Mouse (Mus musculus): ENCODE measurements around the gene Pitpnm3. TPM values are rescaled to one million over a fixed set of nuclear protein-coding genes. Genes with fewer than 3 reads are reported as not detected.

Pitpnm3 gene
- total RNA-seq, 2 experiments from 2014 or later, result 74.9 to 83.2 TPM

DNA sequence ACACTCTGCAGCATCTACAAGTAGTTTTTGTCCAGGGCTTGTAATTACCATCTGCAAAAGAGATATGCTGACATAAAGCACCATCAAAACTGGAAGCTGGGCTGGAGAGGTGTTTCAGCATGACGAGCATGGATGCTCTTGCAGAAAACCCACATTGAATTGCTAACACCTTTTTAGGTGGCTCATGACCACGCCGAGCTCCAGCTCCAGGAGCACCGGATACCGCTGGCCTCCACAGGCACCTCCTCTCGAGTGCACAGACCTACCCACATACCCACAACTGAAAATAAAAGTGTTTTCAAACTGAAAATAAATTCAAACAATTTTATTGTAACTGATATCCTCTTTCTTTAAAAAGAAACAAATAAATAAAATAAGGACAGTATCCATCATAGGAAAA is 135.4 kb downstream of the Pitpnm3 start:
- intact Hi-C loops (cut with DNase I), result no loop called here
- DNase-seq (ENCODE audit: low spot score in 2 of 2), result no peak

Other genes starting within 250 kb of the Pitpnm3 start
- gene Aipl1, start 98.3 kb downstream of the Pitpnm3 start, total RNA-seq (2021), result not detected
- 1 to 10 TPM in 1 of 2 experiments, under 1 TPM in 1; 0.43 to 1.1 TPM for gene Pimreg, start 93.7 kb downstream of the Pitpnm3 start, total RNA-seq (2021)
- gene Gm43951, start 71.1 kb upstream of the Pitpnm3 start, total RNA-seq (2021), result 10 to 100 TPM in 1 of 2 experiments, 1 to 10 TPM in 1; 9.1 to 15.4 TPM
- 10 to 100 TPM; 26.1 to 39.9 TPM for gene 4933427D14Rik, start 71.7 kb upstream of the Pitpnm3 start, total RNA-seq (2021)
- gene Txndc17, start 71.8 kb upstream of the Pitpnm3 start, total RNA-seq (2021), result 10 to 100 TPM; 31.0 to 31.3 TPM
- gene Med31, start 79.8 kb upstream of the Pitpnm3 start, total RNA-seq (2021), result 10 to 100 TPM; 15.5 to 16.7 TPM
- gene Slc13a5, start 131.4 kb upstream of the Pitpnm3 start, total RNA-seq (2021), result 10 to 100 TPM; 14.2 to 21.9 TPM
- gene Xaf1, start 165.9 kb upstream of the Pitpnm3 start, total RNA-seq (2021), result 1 to 10 TPM; 6.2 to 6.6 TPM
- not detected for gene Fbxo39, start 178.7 kb upstream of the Pitpnm3 start, total RNA-seq (2021)
- gene Tekt1, start 226.7 kb upstream of the Pitpnm3 start, total RNA-seq (2021), result 1 to 10 TPM; 2.2 to 2.9 TPM